Mouse (Mus musculus) leukemia stem cell, adult 10-12 weeks (primary cell): ENCODE measurements around the gene Exoc5. TPM values are rescaled to one million over a fixed set of nuclear protein-coding genes. Genes with fewer than 3 reads are reported as not detected.

Experiments used
- polyA plus RNA-seq: library from polyadenylated mRNA; stranded (reverse); fragments of >175 nt; gene quantifications from 2 replicates; pipeline ENCODE4 v1.2.3, GENCODE M21; 2012; ENCODE audit warnings: low replicate concordance

Exoc5 gene
- polyA plus RNA-seq = 3.9 and 10.6 TPM in 2 replicates

GRCm38 (mm10) chr14:49066274-49066823, at the start of gene Exoc5:
Exoc5 (minus strand) TSS chr14:49066653.

GRCm38 (mm10) chr14:49065529-49066273, 752 bp downstream of the Exoc5 start, which contains the start of gene Ap5m1:
Ap5m1 (plus strand) TSS chr14:49066097.

Other genes with a start within 250 kb of the Exoc5 start
- gene Ap5m1, start 556 bp downstream of the Exoc5 start, polyA plus RNA-seq = 0.80 and 7.0 TPM in 2 replicates
- gene Naa30, start 105.6 kb upstream of the Exoc5 start, polyA plus RNA-seq = 9.1 and 12.1 TPM in 2 replicates
- gene ccdc198, start 178.8 kb upstream of the Exoc5 start, polyA plus RNA-seq = not detected in 2 replicates